Mouse (Mus musculus) forebrain, embryonic 14.5 days (tissue): ENCODE data around the gene Notch1. TPM values are rescaled to one million over a fixed set of nuclear protein-coding genes. Genes with fewer than 3 reads are reported as not detected.

Source experiments
- ATAC-seq: fragments of 200-750 bp; cut with Nextera tagmentation; 2 replicates; pipeline ENCODE4 v1.8.0; 2017; ENCODE audit warnings: mild to moderate bottlenecking, moderate library complexity
- DNase-seq: peaks from one replicate; pipeline ENCODE4 v3.0.0-alpha.2; 2015; ENCODE audit warnings: low spot score
- H3K27ac ChIP-seq: fragments of 300-500 bp; sonication (generic); 2 replicates; pipeline ENCODE4 v1.5.1; 2014; ENCODE audit warnings: low read depth, mild to moderate bottlenecking, control low read depth, low read length, moderate library complexity
- H3K27me3 ChIP-seq: fragments of 300-500 bp; sonication (generic); replicated peaks from 2 replicates; pipeline ENCODE4 v1.6.1; 2014; ENCODE audit warnings: low read length, control low read depth, mixed read lengths; ENCODE audit not compliant: control insufficient read depth, insufficient read depth
- H3K36me3 ChIP-seq: fragments of 300-500 bp; sonication (generic); 2 replicates; pipeline ENCODE4 v1.6.1; 2014; ENCODE audit warnings: low read length, control low read depth; ENCODE audit not compliant: control insufficient read depth, insufficient read depth
- H3K4me1 ChIP-seq: fragments of 300-500 bp; sonication (generic); 2 replicates; pipeline ENCODE4 v1.6.1; 2014; ENCODE audit warnings: antibody characterized with exemption, low read length, control low read depth; ENCODE audit not compliant: control insufficient read depth, insufficient read depth
- H3K4me2 ChIP-seq: fragments of 300-500 bp; sonication (generic); 2 replicates; pipeline ENCODE4 v1.6.1; 2014; ENCODE audit warnings: mild to moderate bottlenecking, control low read depth, low read length
- H3K4me3 ChIP-seq: fragments of 300-500 bp; sonication (generic); 2 replicates; pipeline ENCODE4 v1.5.1; 2014; ENCODE audit warnings: low read depth, low read length, control low read depth
- H3K9ac ChIP-seq: fragments of 300-500 bp; sonication (generic); 2 replicates; pipeline ENCODE4 v1.6.1; 2014; ENCODE audit warnings: mild to moderate bottlenecking, low read length, control low read depth, moderate library complexity
- H3K9me3 ChIP-seq: fragments of 300-500 bp; sonication (generic); replicated peaks from 2 replicates; pipeline ENCODE4 v1.6.1; 2016; ENCODE audit warnings: low read length, control low read depth, mixed read lengths; ENCODE audit not compliant: control insufficient read depth
- WGBS: fragments of 180-500 bp; shearing (Covaris S2); extraction: QIAGEN DNeasy Blood & Tissue Kit; methylation state at CpG from one replicate; pipeline ENCODE4 v1.1.7; 2014; 5-methylcytosine and 5-hydroxymethylcytosine counted together
- polyA plus RNA-seq: library from polyadenylated mRNA; unstranded; fragments of >200 nt; fragmentation: Nextera tagmentation; extraction: Ambion mirVana; gene quantifications from 2 replicates; pipeline ENCODE4 v1.2.1, GENCODE M21; 2014

The Notch1 gene
- polyA plus RNA-seq, 1 experiment from 2014 or later = 32.3 TPM

DNA sequence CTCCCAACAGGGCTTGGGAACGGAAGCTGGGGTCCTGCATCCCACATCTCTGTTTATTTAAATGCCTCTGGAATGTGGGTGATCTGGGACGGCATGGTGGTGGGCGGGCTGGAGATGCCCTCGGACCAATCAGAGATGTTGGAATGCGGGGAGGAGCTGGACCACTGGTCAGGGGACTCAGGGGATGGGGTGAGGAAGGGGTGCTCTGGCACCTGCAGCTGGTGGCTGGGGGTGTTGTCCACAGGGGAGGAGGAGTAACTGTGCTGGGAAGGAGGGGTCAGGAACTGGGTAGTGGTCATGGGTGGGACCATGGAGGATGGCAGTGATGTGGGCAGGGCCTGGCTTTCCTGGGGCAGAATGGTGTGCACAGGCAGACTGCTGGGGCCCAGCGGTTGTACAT lies 57.0 kb downstream of the Notch1 start:
- 45% methylated on average over 6 of the region's 6 CpGs for WGBS
- no peak overlapping the region for H3K4me3 ChIP-seq
- no peaks in the 10 kb centered on the region for H3K9me3 ChIP-seq
- H3K9ac ChIP-seq = no peak overlapping the region
- ATAC-seq = peak; percentile 47; the same call in 1 of the 2 replicates
- peaks cover 68% of the 10 kb centered on the region for H3K36me3 ChIP-seq
- DNase-seq = no peak
- no peaks in the 10 kb centered on the region for H3K27me3 ChIP-seq
- no peak overlapping the region for H3K27ac ChIP-seq
- H3K4me2 ChIP-seq = no peak overlapping the region
- H3K4me1 ChIP-seq = no peaks in the 10 kb centered on the region

- no peak overlapping the region for H3K27ac ChIP-seq
- no peak overlapping the region for H3K4me2 ChIP-seq
- no peaks in the 10 kb centered on the region for H3K9me3 ChIP-seq
- H3K9ac ChIP-seq = no peak overlapping the region
- no peak for ATAC-seq
- H3K36me3 ChIP-seq = peaks cover 61% of the 10 kb centered on the region
- WGBS = 39% methylated on average over 7 of the region's 7 CpGs
- H3K4me1 ChIP-seq = no peaks in the 10 kb centered on the region
- H3K4me3 ChIP-seq = no peak overlapping the region
- no peaks in the 10 kb centered on the region for H3K27me3 ChIP-seq
- no peak for DNase-seq
Measured at GRCm38 (mm10) chr2:26458402-26459124, 57.9 kb downstream of the Notch1 start.

- no peaks in the 10 kb centered on the region for H3K27me3 ChIP-seq
- WGBS = 20% methylated on average over 5 of the region's 5 CpGs
Measured at GRCm38 (mm10) chr2:26449121-26450060, 67.1 kb downstream of the Notch1 start.

DNA sequence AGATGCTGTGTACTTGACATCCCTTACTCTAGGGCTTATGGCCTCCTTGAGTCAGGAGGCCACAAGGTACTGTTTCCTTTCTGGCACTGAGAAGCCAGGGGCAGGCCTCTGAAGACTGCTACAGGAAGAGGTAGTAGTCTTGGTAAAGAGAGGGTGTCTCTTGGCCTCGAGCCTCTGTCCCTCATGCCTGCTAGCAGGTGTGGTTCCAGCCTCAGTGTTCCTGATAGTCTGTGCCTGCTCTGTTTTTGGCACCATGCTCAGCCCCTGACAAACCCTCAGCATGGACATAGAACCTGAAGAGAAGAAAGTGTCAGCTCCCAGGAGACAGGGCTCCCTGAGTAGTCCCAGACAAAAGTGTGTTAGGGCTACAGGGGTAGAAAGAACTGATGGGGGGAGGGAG lies 69.0 kb downstream of the Notch1 start:
- no peak for DNase-seq
- no peak for ATAC-seq
- no peak overlapping the region for H3K9ac ChIP-seq
- H3K27ac ChIP-seq = no peak overlapping the region
- no peaks in the 10 kb centered on the region for H3K9me3 ChIP-seq
- H3K4me1 ChIP-seq = peaks cover 27% of the 10 kb centered on the region
- no peaks in the 10 kb centered on the region for H3K27me3 ChIP-seq
- no peak overlapping the region for H3K4me2 ChIP-seq
- WGBS = 76% methylated on average over 1 of the region's 1 CpGs
- H3K4me3 ChIP-seq = no peak overlapping the region
- no peaks in the 10 kb centered on the region for H3K36me3 ChIP-seq

More at GRCm38 (mm10) chr2:26449121-26450060, 67.1 kb downstream of the Notch1 start:
- no peak overlapping the region for H3K27ac ChIP-seq
- no peak overlapping the region for H3K4me3 ChIP-seq
- DNase-seq (peak; percentile 89), ATAC-seq (no peak)
- 0 out of 2 replicates have a peak, but pooled peaks cover 3% of the 10 kb centered on the region for H3K36me3 ChIP-seq
- no peaks in the 10 kb centered on the region for H3K9me3 ChIP-seq
- H3K4me2 ChIP-seq = no peak overlapping the region
- peaks cover 11% of the 10 kb centered on the region for H3K4me1 ChIP-seq
- H3K9ac ChIP-seq = no peak overlapping the region

DNA sequence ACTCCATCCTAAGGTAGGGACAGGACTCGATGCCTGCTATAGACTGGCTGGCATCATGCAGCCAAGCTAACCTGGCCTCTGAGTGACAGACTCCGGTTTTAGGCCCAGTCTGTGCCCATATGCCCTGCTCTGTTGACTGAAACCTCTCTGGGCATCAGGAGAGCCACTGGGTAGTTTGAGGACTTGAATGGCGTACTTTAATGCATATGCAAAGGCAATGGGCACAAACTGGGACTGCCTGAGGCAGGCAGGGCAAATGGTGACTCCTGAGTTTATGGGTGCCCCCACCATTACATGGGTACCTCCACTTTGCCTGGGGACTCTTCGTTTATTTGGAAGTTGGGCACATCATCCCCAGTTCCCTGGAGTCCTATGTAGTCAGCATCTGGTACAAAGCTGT lies 69.8 kb downstream of the Notch1 start:
- peaks cover 27% of the 10 kb centered on the region for H3K4me1 ChIP-seq
- DNase-seq (no peak), ATAC-seq (no peak)
- 78% methylated on average over 4 of the region's 4 CpGs for WGBS
- H3K9me3 ChIP-seq = no peaks in the 10 kb centered on the region
- H3K4me3 ChIP-seq = peak overlapping the region; percentile 86
- peak overlapping the region; percentile 73 for H3K9ac ChIP-seq
- peaks cover 3% of the 10 kb centered on the region for H3K36me3 ChIP-seq
- H3K4me2 ChIP-seq = peak overlapping the region; percentile 95
- no peaks in the 10 kb centered on the region for H3K27me3 ChIP-seq
- H3K27ac ChIP-seq = no peak overlapping the region

DNA sequence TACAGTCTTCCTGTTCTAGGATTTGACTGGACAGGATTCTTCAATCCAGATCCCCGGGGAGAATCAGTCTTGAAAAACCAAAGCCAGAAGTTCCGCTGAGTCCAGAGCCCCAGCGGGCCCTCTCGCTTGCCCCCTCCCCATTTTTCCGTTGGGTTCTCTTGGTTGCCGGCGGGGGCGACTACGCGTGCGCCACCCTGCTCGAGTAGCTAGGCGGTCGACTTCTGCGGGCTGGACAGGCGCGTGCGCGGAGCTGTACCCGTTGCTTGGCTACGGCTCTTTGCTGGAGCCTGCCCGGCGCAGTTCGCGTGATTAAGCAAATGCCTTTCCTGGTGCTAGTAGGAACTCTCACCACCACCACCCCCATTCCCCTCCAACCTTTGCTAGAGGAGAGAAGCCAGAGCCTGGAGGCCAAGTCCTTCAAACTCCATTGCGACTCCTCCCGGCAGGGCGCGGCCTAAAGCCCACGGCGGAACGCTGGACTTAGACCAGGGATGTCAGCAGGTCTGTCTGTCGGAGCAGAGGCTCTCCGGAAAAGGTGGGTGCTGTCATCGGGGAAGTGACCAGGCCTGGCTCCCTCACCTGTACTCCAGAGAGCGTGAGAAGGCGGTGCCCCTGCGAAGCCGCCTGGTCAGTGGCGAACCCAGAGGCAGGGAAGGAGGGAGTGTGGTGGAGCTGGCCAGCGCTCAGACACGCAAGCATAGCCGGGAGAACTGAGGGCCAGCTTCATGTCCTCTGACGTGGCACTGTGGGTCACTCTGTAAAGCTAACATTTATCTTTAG lies 70.6 kb downstream of the Notch1 start:
- peak overlapping the region; percentile 74 for H3K27ac ChIP-seq
- H3K27me3 ChIP-seq = no peaks in the 10 kb centered on the region
- peak; percentile 91 for ATAC-seq
- H3K9me3 ChIP-seq = no peaks in the 10 kb centered on the region
- peak overlapping the region; percentile 86 for H3K4me3 ChIP-seq
- peaks cover 12% of the 10 kb centered on the region for H3K36me3 ChIP-seq
- peak; percentile 97 for DNase-seq
- peak overlapping the region; percentile 73 for H3K9ac ChIP-seq
- peaks cover 27% of the 10 kb centered on the region for H3K4me1 ChIP-seq
- H3K4me2 ChIP-seq = peak overlapping the region; percentile 95
- WGBS = 1% methylated on average over 44 of the region's 44 CpGs

GRCm38 (mm10) chr2:26444946-26445665 lies 71.4 kb downstream of the Notch1 start, which contains the start of gene Sec16a:
Gene Sec16a, minus strand, starts transcription at chr2:26445216.
- H3K27ac ChIP-seq = peak within 1 kb of the TSS; percentile 88
- peaks cover 27% of the 10 kb centered on the region for H3K4me1 ChIP-seq
- peak within 1 kb of the TSS; percentile 95 for H3K4me2 ChIP-seq
- peak; percentile 100 for DNase-seq
- H3K4me3 ChIP-seq = peak within 1 kb of the TSS; percentile 86
- peak; percentile 92 for ATAC-seq
- H3K27me3 ChIP-seq = no peaks in the 10 kb centered on the region
- H3K9ac ChIP-seq = peak within 1 kb of the TSS; percentile 88
- H3K9me3 ChIP-seq = no peaks in the 10 kb centered on the region
- under 1% methylated on average over 58 of the region's 61 CpGs for WGBS
- H3K36me3 ChIP-seq = peaks cover 19% of the 10 kb centered on the region

- H3K9me3 ChIP-seq = no peaks in the 10 kb centered on the region
- H3K9ac ChIP-seq = peak overlapping the region; percentile 88
- peaks cover 26% of the 10 kb centered on the region for H3K36me3 ChIP-seq
- H3K27me3 ChIP-seq = no peaks in the 10 kb centered on the region
- peaks cover 27% of the 10 kb centered on the region for H3K4me1 ChIP-seq
- no peak for DNase-seq
- no peak overlapping the region for H3K27ac ChIP-seq
- 6% methylated on average over 15 of the region's 15 CpGs for WGBS
- H3K4me2 ChIP-seq = peak overlapping the region; percentile 61
- H3K4me3 ChIP-seq = peak overlapping the region; percentile 86
- no peak for ATAC-seq
Measured at GRCm38 (mm10) chr2:26444368-26444767, 72.1 kb downstream of the Notch1 start.
